Mouse (Mus musculus): ENCODE measurements at regions not wholly inside any gene's neighbourhood (a gene's known extent, or its start where the extent isn't known, plus 50 kb on each side); places are given as distances from the start of the nearest gene placed in this dataset.
A peak's percentile ranks its signal among the peaks of the same experiment; 100 is the strongest.

DNA sequence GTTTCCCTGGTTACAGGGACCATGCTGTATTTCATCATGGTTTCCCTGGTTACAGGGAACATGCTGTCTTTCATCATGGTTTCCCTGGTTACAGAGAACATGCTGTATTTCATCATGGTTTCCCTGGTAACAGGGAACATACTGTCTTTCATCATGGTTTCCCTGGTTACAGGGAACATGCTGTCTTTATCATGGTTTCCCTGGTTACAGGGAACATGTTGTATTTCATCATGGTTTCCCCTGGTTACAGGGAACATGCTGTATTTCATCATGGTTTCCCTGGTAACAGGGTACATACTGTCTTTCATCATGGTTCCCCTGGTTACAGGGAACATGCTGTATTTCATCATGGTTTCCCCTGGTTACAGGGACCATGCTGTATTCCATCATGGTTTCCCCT lies 1579.5 kb downstream of the 4930444P10Rik start:
- no peak for DNase-seq (ENCODE audit: low spot score in 2 of 2)

GRCm38 (mm10) chr1:14512481-14513285 lies 1580.4 kb downstream of the 4930444P10Rik start:
- DNase-seq (ENCODE audit: low spot score in 2 of 2) = no peak

- no peak for DNase-seq (ENCODE audit: low spot score in 2 of 2)
Observed at GRCm38 (mm10) chr1:14506831-14507690, 1586.1 kb downstream of the 4930444P10Rik start.

GRCm38 (mm10) chr1:14506201-14506830 lies 1586.8 kb downstream of the 4930444P10Rik start:
- peak in 1 of 2 experiments; percentile 23 for DNase-seq (ENCODE audit: low spot score in 2 of 2)

DNA sequence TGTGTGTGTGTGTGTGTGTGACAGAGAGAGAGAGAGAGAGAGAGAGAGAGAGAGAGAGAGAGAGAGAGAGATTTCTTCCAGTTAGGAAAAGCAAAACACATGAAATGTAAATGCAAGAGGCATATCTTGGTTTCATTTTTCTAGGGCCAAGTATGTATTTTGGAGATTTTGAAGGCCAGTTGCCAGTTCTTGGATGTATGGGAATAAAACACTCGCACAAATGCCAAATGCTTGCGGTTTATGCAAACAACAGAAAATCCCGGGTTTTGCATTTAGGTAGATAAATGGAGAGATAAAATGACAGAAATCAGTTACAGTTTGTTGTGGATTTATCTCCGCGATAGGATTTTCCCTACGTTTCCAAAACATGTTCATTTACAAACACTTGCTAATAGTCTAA lies 1587.4 kb downstream of the 4930444P10Rik start:
- no peak for DNase-seq (ENCODE audit: low spot score in 2 of 2)

- no peak for DNase-seq (ENCODE audit: low spot score in 2 of 2)
Observed at GRCm38 (mm10) chr1:14504767-14505343, 1588.3 kb downstream of the 4930444P10Rik start.

GRCm38 (mm10) chr1:14503881-14504742 lies 1589.0 kb downstream of the 4930444P10Rik start:
- no peak for DNase-seq (ENCODE audit: low spot score in 2 of 2)

GRCm38 (mm10) chr1:14503193-14503800 lies 1589.8 kb downstream of the 4930444P10Rik start:
- no peak for DNase-seq (ENCODE audit: low spot score in 2 of 2)

- no peak for DNase-seq (ENCODE audit: low spot score in 2 of 2)
Observed at GRCm38 (mm10) chr1:14499105-14499504, 1594.0 kb downstream of the 4930444P10Rik start.

DNA sequence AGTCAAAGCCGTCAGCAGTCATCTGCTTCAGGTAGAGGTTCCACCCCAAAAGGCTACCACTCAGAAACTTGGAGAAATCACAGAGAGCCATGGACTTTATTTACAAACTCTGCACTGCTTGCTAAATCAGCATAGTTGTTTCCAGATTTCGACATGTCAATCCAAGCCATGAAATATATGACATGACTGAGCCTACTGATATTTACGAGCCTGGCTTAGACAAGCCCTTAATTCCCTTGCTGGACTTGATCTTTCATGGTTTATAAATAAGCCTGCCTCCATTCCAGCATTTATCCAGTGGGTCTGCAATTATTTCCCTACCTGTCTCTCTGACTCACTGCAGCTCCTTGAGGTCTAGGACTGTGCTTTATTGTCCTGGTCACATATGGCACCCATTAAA lies 1603.1 kb downstream of the 4930444P10Rik start:
- no peak for DNase-seq (ENCODE audit: low spot score in 2 of 2)

- no peak for DNase-seq (ENCODE audit: low spot score in 2 of 2)
Observed at GRCm38 (mm10) chr1:14487708-14488127, 1605.4 kb downstream of the 4930444P10Rik start.

DNA sequence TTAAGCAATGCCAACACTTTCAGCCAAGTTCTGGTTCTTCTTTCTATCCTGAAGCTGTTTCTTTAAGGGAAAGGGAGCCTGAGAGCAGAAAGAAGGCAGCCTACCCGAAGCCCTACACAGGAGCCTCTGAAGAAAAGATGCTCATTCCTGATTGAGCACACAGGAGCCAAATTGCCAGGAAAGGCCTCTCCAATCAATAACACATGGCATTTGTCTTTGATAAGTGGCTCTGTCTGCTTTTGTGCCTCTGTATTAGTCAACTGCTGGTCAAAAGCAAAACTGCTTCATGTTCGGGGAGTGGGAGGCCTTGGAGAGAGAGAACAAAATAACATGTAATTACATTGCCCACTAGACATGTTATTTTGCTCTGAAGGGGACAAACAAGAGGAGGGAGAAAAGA lies 1607.4 kb downstream of the 4930444P10Rik start:
- DNase-seq (ENCODE audit: low spot score in 2 of 2) = no peak

DNA sequence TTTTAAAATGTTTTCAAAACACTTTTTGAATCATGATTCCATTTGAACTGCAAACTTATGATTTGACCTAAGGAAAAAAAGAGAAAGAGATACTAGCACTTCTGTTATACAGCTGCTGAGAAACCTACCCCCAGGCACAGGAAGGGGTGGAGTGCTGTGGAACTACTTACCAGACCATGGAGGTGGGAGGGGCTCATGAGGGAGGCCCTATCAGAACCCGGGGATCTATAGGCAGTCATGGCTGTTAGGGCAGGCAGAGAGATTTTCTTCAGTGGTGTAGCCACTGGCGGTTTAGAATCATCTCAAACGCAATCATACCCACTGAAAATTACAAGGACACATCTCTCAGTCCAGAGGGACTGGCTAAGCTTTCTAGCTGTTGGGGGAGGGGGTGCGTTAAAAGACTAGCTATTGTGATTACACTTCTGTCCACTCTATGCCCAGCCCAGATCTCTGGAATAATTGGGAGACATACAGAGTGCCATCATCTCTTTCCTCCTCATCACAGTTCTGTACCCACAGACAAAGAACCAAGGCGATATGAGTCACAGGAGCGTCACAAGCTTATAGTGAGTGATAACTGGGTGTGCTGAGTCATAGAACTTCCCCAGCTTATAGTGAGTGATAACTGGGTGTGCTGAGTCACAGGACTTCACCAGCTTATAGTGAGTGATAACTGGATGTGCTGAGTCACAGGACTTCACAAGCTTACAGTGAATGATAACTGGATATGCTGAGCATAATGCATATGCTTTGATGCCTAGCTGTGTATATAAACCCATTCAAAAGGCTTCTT lies 1608.8 kb downstream of the 4930444P10Rik start:
- DNase-seq (ENCODE audit: low spot score in 2 of 2) = no peak

DNA sequence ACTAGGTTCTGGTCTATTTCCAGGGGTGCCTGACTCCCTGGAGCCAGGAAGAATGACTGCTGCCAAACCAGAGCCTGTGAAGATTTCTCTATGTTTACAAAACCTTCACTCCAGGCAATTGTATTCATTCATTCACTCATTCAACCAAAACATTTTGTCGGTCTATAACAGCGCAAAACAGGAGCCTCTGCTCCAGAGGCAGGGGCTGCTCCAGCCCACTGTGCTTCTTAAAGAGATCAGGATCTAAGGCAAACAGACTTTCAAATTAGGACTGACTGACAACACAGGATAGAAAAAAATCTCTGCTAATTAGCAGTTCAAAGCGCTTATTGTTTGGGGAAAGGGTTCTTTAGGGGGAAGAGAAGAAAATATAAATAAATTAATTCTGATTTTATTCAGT lies 1620.8 kb downstream of the 4930444P10Rik start:
- no peak for DNase-seq (ENCODE audit: low spot score in 2 of 2)

DNA sequence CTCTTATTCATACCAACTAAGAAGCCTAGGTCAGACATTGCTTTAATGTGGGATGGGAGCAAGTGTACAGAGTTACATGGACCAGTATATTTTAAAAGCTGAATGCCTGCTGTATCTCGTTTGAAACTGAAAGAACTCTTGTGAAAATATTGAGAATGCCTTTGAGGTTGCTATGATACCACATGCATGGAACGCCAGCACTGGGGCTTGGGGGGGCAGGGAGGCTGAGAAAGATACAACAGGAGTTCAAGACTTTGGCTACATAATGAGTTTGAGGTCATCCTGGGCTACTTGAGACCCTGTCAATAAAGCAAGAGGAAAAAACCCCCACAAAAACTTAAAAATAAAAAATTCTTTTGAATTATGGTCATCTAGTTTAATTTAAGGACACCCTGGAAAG lies 1621.6 kb downstream of the 4930444P10Rik start:
- no peak for DNase-seq (ENCODE audit: low spot score in 2 of 2)

- no peak for DNase-seq (ENCODE audit: low spot score in 2 of 2)
Observed at GRCm38 (mm10) chr1:14464788-14465482, 1628.2 kb downstream of the 4930444P10Rik start.

DNA sequence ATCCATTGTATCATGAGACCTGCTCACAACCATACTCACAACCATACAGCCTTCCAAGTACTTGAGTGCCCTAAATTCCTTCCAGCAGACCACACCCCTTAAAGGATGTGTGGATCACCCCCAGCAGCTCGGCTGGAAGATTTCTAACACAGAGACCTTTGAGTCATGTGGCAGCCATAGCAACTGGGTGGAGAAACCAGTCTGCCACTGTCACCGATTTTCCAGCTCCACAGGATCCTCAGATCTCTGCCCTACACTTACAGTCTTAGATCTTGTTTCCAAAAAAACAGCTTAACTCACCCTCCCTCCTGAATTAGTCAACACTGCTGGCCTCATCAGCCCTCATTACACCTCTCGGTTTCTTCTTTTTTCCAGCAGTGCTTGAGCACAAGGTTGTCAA lies 1630.6 kb downstream of the 4930444P10Rik start:
- no peak for DNase-seq (ENCODE audit: low spot score in 2 of 2)

GRCm38 (mm10) chr1:14460811-14461210 lies 1632.3 kb downstream of the 4930444P10Rik start:
- DNase-seq (ENCODE audit: low spot score in 2 of 2) = no peak

- no peak for DNase-seq (ENCODE audit: low spot score in 2 of 2)
Observed at GRCm38 (mm10) chr1:14429326-14429725, 1663.8 kb downstream of the 4930444P10Rik start.
